Mouse (Mus musculus): Measurements from ENCODE around the gene 6430531B16Rik.
A peak's percentile ranks its signal among the peaks of the same experiment; 100 is the strongest.

GRCm38 (mm10) chr7:139930732-139931131 lies 47.8 kb downstream of the 6430531B16Rik start:
- TF ChIP-seq CTCF (IDR thresholded peaks at IDR 0.05; ENCODE audit: low read depth) (peak; percentile 78), EP300 (IDR thresholded peaks at IDR 0.05; ENCODE audit: low read depth) (no peak)

Measured in liver, embryonic 14.5 days (tissue).